In genomic region chr5:77806334-77807157, GRCm38 (mm10) we compare ENCODE assay signal across 20 mouse cellular contexts.
A peak's percentile ranks its signal among the peaks of the same experiment; 100 is the strongest.
DNase-seq lines count a peak whose midpoint lies in the region; ATAC-seq and TF ChIP-seq lines count a peak whose summit lies in the region.
"Had no signal": no experiment of that assay in that cellular context is flagged by ENCODE, and none has a peak within 500 bp of the region (broad histone marks: within the 10 kb centered on the region; RNA-seq: fewer than 3 reads in every experiment).

No protein-coding gene starts in this region.

- intact Hi-C loops in left cerebral cortex, postnatal 36 days (cut with DNase I), result no loop called here

- H3K27me3 ChIP-seq in neural tube, embryonic 13.5 days, result no peaks in the 10 kb centered on the region
- no peaks in the 10 kb centered on the region for H3K27me3 ChIP-seq in neural tube, embryonic 15.5 days (replicated peaks)
- H3K27me3 ChIP-seq in hindbrain, postnatal 0 days (ENCODE audit: insufficient read depth, low read length), result no peaks in the 10 kb centered on the region
- H3K27me3 ChIP-seq: embryonic facial prominence, embryonic 12.5 days; heart, embryonic 15.5 days had no signal

- no peaks in the 10 kb centered on the region for H3K9me3 ChIP-seq in neural tube, embryonic 13.5 days
- no peaks in the 10 kb centered on the region for H3K9me3 ChIP-seq in neural tube, embryonic 15.5 days (replicated peaks)
- H3K9me3 ChIP-seq in hindbrain, postnatal 0 days (ENCODE audit: low read length), result no peaks in the 10 kb centered on the region
- H3K9me3 ChIP-seq: embryonic facial prominence, embryonic 12.5 days; heart, embryonic 15.5 days; neural tube, embryonic 12.5 days had no signal

- DNase-seq in frontal cortex, postnatal 25 days (ENCODE audit: low spot score in 2 of 2), result no peak
- peak; percentile 20 for DNase-seq in hindbrain, postnatal 0 days (ENCODE audit: low spot score)
- no peak for DNase-seq in lung, postnatal 25 days (ENCODE audit: low spot score)
- no peak for DNase-seq in left cerebral cortex, postnatal 36 days (ENCODE audit: low spot score in 2 of 2)
- DNase-seq in right cerebral cortex, postnatal 36 days (ENCODE audit: low spot score in 2 of 2), result no peak
- DNase-seq: adrenal gland, postnatal 25 days; cerebellum, adult 8-10 months; heart, adult 18-20 months; kidney, adult 18-20 months; kidney, postnatal 10 days; liver, postnatal 0 days; lung, postnatal 36 days; right cerebral cortex, postnatal 25 days had no signal

- H3K36me3 ChIP-seq in neural tube, embryonic 13.5 days, result no peaks in the 10 kb centered on the region
- no peaks in the 10 kb centered on the region for H3K36me3 ChIP-seq in neural tube, embryonic 15.5 days
- no peaks in the 10 kb centered on the region for H3K36me3 ChIP-seq in hindbrain, postnatal 0 days (ENCODE audit: insufficient read depth, low read length)
- H3K36me3 ChIP-seq: embryonic facial prominence, embryonic 12.5 days; heart, embryonic 15.5 days; neural tube, embryonic 12.5 days had no signal

- 36% methylated on average over 9 of the region's 9 CpGs for WGBS in neural tube, embryonic 13.5 days
- 27% methylated on average over 9 of the region's 9 CpGs for WGBS in neural tube, embryonic 15.5 days
- WGBS in hindbrain, postnatal 0 days, result 21% methylated on average over 9 of the region's 9 CpGs

- ATAC-seq in frontal cortex, adult (ENCODE audit: low TSS enrichment), result peak; percentile 88
- no peak for ATAC-seq in neural tube, embryonic 13.5 days (ENCODE audit: low read depth)
- ATAC-seq in neural tube, embryonic 15.5 days (ENCODE audit: low FRiP score), result no peak
- ATAC-seq in hindbrain, postnatal 0 days, result no peak
- ATAC-seq: liver, postnatal 0 days had no signal

- no peak overlapping the region for H3K4me3 ChIP-seq in neural tube, embryonic 13.5 days
- H3K4me3 ChIP-seq in neural tube, embryonic 15.5 days (replicated peaks), result no peak overlapping the region
- no peak overlapping the region for H3K4me3 ChIP-seq in hindbrain, postnatal 0 days (ENCODE audit: low read length)
- H3K4me3 ChIP-seq: embryonic facial prominence, embryonic 12.5 days; heart, embryonic 15.5 days; layer of hippocampus, adult 2 months; neural tube, embryonic 12.5 days had no signal

- no peak for TF ChIP-seq CTCF in hindbrain, postnatal 0 days (IDR thresholded peaks at IDR 0.05; ENCODE audit: low read depth)

- no peak overlapping the region for H3K9ac ChIP-seq in neural tube, embryonic 13.5 days
- no peak overlapping the region for H3K9ac ChIP-seq in neural tube, embryonic 15.5 days (replicated peaks)
- H3K9ac ChIP-seq in hindbrain, postnatal 0 days (replicated peaks; ENCODE audit: low read length), result no peak overlapping the region
- H3K9ac ChIP-seq: embryonic facial prominence, embryonic 12.5 days; heart, embryonic 15.5 days; liver, postnatal 0 days; neural tube, embryonic 12.5 days had no signal

- H3K4me1 ChIP-seq in neural tube, embryonic 13.5 days (replicated peaks), result peaks cover 25% of the 10 kb centered on the region
- H3K4me1 ChIP-seq in neural tube, embryonic 15.5 days, result peaks cover 30% of the 10 kb centered on the region
- no peaks in the 10 kb centered on the region for H3K4me1 ChIP-seq in hindbrain, postnatal 0 days (ENCODE audit: insufficient read depth, low read length)
- H3K4me1 ChIP-seq: embryonic facial prominence, embryonic 12.5 days; heart, embryonic 15.5 days had no signal

- H3K4me2 ChIP-seq in neural tube, embryonic 13.5 days, result no peak overlapping the region
- no peak overlapping the region for H3K4me2 ChIP-seq in neural tube, embryonic 15.5 days
- H3K4me2 ChIP-seq in hindbrain, postnatal 0 days (ENCODE audit: low read depth, low read length), result no peak overlapping the region
- H3K4me2 ChIP-seq: embryonic facial prominence, embryonic 12.5 days; heart, embryonic 15.5 days; neural tube, embryonic 12.5 days had no signal

- H3K27ac ChIP-seq in neural tube, embryonic 13.5 days (replicated peaks), result peak overlapping the region; percentile 52
- no peak overlapping the region for H3K27ac ChIP-seq in neural tube, embryonic 15.5 days (replicated peaks)
- no peak overlapping the region for H3K27ac ChIP-seq in hindbrain, postnatal 0 days
- H3K27ac ChIP-seq: embryonic facial prominence, embryonic 12.5 days; heart, embryonic 15.5 days; layer of hippocampus, adult 2 months; neural tube, embryonic 12.5 days had no signal
